Mouse (Mus musculus) heart, postnatal 0 days (tissue): Measurements from ENCODE around the gene Rbbp9.

ENCODE experiments used
- CTCF ChIP-seq: IDR thresholded peaks from 2 replicates; pipeline ENCODE4 v1.5.1; 2016; ENCODE audit warnings: antibody characterized with exemption, control low read depth, low read depth
- EP300 ChIP-seq: IDR thresholded peaks from 2 replicates; pipeline ENCODE4 v1.6.1; 2016; ENCODE audit warnings: antibody characterized with exemption, low read depth

GRCm38 (mm10) chr2:144545481-144545880 is 5.2 kb downstream of the Rbbp9 start:
- TF ChIP-seq CTCF (no peak), EP300 (no peak)
